Mouse (Mus musculus): ENCODE data around the gene Gm5617. TPM values are rescaled to one million over a fixed set of nuclear protein-coding genes. Genes with fewer than 3 reads are reported as not detected.

Gene Gm5617
- polyA plus RNA-seq, 1 experiment from 2014 or later: 39.9 TPM

- Histone ChIP-seq H3K4me2 (no peak overlapping the region), H3K36me3 (peaks cover 67% of the 10 kb centered on the region), H3K9me3 (no peaks in the 10 kb centered on the region), H3K4me3 (replicated peaks) (no peak overlapping the region), H3K9ac (replicated peaks) (no peak overlapping the region), H3K27ac (no peak overlapping the region), H3K4me1 (replicated peaks) (no peaks in the 10 kb centered on the region), H3K27me3 (no peaks in the 10 kb centered on the region)
- 91% methylated on average over 15 of the region's 15 CpGs for WGBS
- ATAC-seq (ENCODE audit: insufficient number of reproducible peaks, insufficient read depth, low FRiP score, low TSS enrichment, low read depth): no peak
Measured at GRCm38 (mm10) chr9:48472441-48473025, 22.7 kb upstream of the Gm5617 start.

GRCm38 (mm10) chr9:48473131-48473530, 22.1 kb upstream of the Gm5617 start:
- H3K9me3 ChIP-seq: no peaks in the 10 kb centered on the region
- H3K27ac ChIP-seq: no peak overlapping the region
- H3K4me3 ChIP-seq (replicated peaks): no peak overlapping the region
- ATAC-seq (ENCODE audit: insufficient number of reproducible peaks, insufficient read depth, low FRiP score, low TSS enrichment, low read depth): no peak
- peaks cover 67% of the 10 kb centered on the region for H3K36me3 ChIP-seq
- no peak overlapping the region for H3K4me2 ChIP-seq
- H3K9ac ChIP-seq (replicated peaks): no peak overlapping the region
- H3K4me1 ChIP-seq (replicated peaks): no peaks in the 10 kb centered on the region
- no peaks in the 10 kb centered on the region for H3K27me3 ChIP-seq
- 92% methylated on average over 12 of the region's 12 CpGs for WGBS

DNA sequence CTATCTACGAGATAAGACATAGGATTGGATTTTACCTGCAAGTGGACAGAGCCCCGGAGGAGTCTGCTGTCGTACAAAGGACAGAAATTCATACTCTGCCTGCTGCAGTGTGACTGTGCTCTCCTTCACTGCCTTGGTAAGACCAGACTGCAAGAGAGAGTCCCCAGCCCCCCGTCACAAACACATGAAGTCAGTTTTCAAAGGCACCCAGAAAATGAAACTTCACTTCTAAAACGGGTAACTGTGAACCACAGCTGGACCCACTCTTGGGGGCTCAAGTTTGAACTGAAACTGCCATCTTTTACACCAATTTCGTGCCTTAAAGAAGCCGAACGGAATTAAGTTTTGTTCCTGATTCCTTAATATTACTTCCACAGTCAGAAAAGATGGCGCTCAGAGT, 20.9 kb upstream of the Gm5617 start:
- H3K27me3 ChIP-seq: no peaks in the 10 kb centered on the region
- peaks cover under 1% of the 10 kb centered on the region for H3K4me1 ChIP-seq (replicated peaks)
- no peak overlapping the region for H3K4me2 ChIP-seq
- no peak for ATAC-seq (ENCODE audit: insufficient number of reproducible peaks, insufficient read depth, low FRiP score, low TSS enrichment, low read depth)
- H3K9me3 ChIP-seq: no peaks in the 10 kb centered on the region
- H3K36me3 ChIP-seq: peaks cover 65% of the 10 kb centered on the region
- H3K27ac ChIP-seq: no peak overlapping the region
- no peak overlapping the region for H3K4me3 ChIP-seq (replicated peaks)
- WGBS: 89% methylated on average over 9 of the region's 9 CpGs
- no peak overlapping the region for H3K9ac ChIP-seq (replicated peaks)

GRCm38 (mm10) chr9:48476236-48477165, 18.7 kb upstream of the Gm5617 start:
- no peak overlapping the region for H3K27ac ChIP-seq
- no peak overlapping the region for H3K9ac ChIP-seq (replicated peaks)
- peaks cover 8% of the 10 kb centered on the region for H3K4me1 ChIP-seq (replicated peaks)
- 95% methylated on average over 10 of the region's 10 CpGs for WGBS
- no peak overlapping the region for H3K4me3 ChIP-seq (replicated peaks)
- no peak overlapping the region for H3K4me2 ChIP-seq
- ATAC-seq (ENCODE audit: insufficient number of reproducible peaks, insufficient read depth, low FRiP score, low TSS enrichment, low read depth): no peak
- peaks cover 51% of the 10 kb centered on the region for H3K36me3 ChIP-seq
- no peaks in the 10 kb centered on the region for H3K27me3 ChIP-seq
- H3K9me3 ChIP-seq: no peaks in the 10 kb centered on the region

GRCm38 (mm10) chr9:48478808-48479207, 16.4 kb upstream of the Gm5617 start:
- no peak overlapping the region for H3K27ac ChIP-seq
- 92% methylated on average over 4 of the region's 4 CpGs for WGBS
- ATAC-seq (ENCODE audit: insufficient number of reproducible peaks, insufficient read depth, low FRiP score, low TSS enrichment, low read depth): no peak

GRCm38 (mm10) chr9:48479838-48480410, 15.3 kb upstream of the Gm5617 start:
- Histone ChIP-seq H3K9ac (replicated peaks) (peak overlapping the region; percentile 72), H3K27ac (no peak overlapping the region), H3K9me3 (no peaks in the 10 kb centered on the region), H3K4me3 (replicated peaks) (peak overlapping the region; percentile 79), H3K27me3 (no peaks in the 10 kb centered on the region), H3K36me3 (peaks cover 31% of the 10 kb centered on the region), H3K4me1 (replicated peaks) (peaks cover 13% of the 10 kb centered on the region), H3K4me2 (peak overlapping the region; percentile 82)
- peak; percentile 81 for ATAC-seq (ENCODE audit: insufficient number of reproducible peaks, insufficient read depth, low FRiP score, low TSS enrichment, low read depth)
- 6% methylated on average over 24 of the region's 25 CpGs for WGBS

More at GRCm38 (mm10) chr9:48478808-48479207, 16.4 kb upstream of the Gm5617 start:
- no peak overlapping the region for H3K4me3 ChIP-seq (replicated peaks)
- no peaks in the 10 kb centered on the region for H3K9me3 ChIP-seq
- peaks cover 13% of the 10 kb centered on the region for H3K4me1 ChIP-seq (replicated peaks)
- peaks cover 36% of the 10 kb centered on the region for H3K36me3 ChIP-seq
- no peak overlapping the region for H3K9ac ChIP-seq (replicated peaks)
- no peaks in the 10 kb centered on the region for H3K27me3 ChIP-seq
- no peak overlapping the region for H3K4me2 ChIP-seq

DNA sequence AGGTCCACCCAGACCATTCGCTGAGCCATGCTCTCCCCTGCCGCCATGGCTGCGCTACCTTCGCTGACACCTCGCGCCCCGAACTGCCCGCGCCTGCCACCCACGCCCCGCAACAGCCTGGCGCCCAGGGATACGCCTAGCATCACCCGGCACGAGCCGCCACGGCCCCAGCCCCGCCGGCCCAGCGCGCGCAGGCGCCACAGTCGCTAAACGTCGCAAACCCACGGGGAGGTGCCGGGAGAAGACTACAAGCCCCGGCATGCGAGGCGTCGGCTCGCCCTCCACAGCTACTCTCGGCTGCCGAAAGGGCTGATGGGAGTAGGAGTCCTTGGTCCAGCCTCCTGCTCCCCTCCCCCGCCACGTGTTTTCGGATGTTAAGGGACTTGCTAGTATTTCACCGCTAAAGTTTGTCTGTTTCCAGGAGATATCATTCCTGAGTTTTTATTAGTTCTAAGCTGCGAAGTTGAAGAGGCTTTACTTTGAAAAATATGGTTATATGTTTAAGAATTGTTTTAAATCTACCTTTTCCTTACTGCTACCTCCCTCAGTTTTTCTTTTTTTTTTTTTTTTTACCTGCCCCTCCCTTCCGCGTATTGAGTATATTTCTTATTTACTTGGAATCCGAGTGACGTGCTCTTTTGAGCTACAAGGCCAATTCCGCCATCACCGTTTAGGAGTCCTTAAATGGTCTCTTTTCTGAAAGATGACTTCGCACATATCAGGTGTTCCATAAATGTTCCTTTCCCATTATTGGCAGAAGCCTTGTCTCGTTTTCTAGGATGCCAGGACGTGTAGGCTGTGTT, 14.6 kb upstream of the Gm5617 start, which contains the start of gene Rexo2:
TSS of gene Rexo2 (minus strand) at position 213 of the 803 bp plus-strand sequence.
- H3K27me3 ChIP-seq: no peaks in the 10 kb centered on the region
- peak within 1 kb of the TSS; percentile 82 for H3K4me2 ChIP-seq
- H3K36me3 ChIP-seq: peaks cover 27% of the 10 kb centered on the region
- WGBS: 1% methylated on average over 49 of the region's 49 CpGs
- peak; percentile 98 for ATAC-seq (ENCODE audit: insufficient number of reproducible peaks, insufficient read depth, low FRiP score, low TSS enrichment, low read depth)
- peak within 1 kb of the TSS; percentile 79 for H3K4me3 ChIP-seq (replicated peaks)
- H3K9me3 ChIP-seq: no peaks in the 10 kb centered on the region
- H3K9ac ChIP-seq (replicated peaks): peak within 1 kb of the TSS; percentile 72
- H3K4me1 ChIP-seq (replicated peaks): peaks cover 13% of the 10 kb centered on the region
- H3K27ac ChIP-seq: no peak within 1 kb of the TSS

GRCm38 (mm10) chr9:48481214-48482134, 13.8 kb upstream of the Gm5617 start:
- Histone ChIP-seq H3K27ac (no peak overlapping the region), H3K4me1 (replicated peaks) (peaks cover 13% of the 10 kb centered on the region), H3K27me3 (no peaks in the 10 kb centered on the region), H3K4me3 (replicated peaks) (peak overlapping the region; percentile 79), H3K36me3 (peaks cover 21% of the 10 kb centered on the region; the same call in 1 of the 2 replicates), H3K4me2 (peak overlapping the region; percentile 82), H3K9ac (replicated peaks) (no peak overlapping the region), H3K9me3 (no peaks in the 10 kb centered on the region)
- 29% methylated on average over 20 of the region's 20 CpGs for WGBS
- no peak for ATAC-seq (ENCODE audit: insufficient number of reproducible peaks, insufficient read depth, low FRiP score, low TSS enrichment, low read depth)

DNA sequence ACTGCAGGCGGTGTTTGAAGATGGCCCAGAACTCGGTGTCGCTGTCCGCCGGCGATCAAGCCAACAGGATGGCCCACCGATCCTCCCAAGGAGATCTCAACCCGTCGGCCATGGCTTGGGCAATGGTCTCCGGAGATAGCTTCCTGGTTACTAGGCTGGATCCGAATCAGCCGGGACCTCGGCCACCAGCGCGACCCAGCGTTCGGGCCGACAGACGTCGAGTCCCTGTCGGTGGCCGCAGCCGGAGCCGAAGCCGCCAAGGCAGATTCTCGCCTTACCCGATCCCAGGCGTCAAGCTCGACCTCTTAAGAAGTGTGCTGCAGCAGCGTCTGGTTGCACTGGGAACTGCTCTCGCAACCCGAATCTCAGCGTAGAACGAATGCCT, 298 bp downstream of the Gm5617 start:
- H3K4me2 ChIP-seq: peak overlapping the region; percentile 83
- H3K9ac ChIP-seq (replicated peaks): peak overlapping the region; percentile 93
- H3K4me1 ChIP-seq (replicated peaks): peaks cover 14% of the 10 kb centered on the region
- 0 out of 2 replicates have a peak, but pooled peaks cover 3% of the 10 kb centered on the region for H3K9me3 ChIP-seq
- H3K27me3 ChIP-seq: 0 out of 2 replicates have a peak, but pooled peaks cover 3% of the 10 kb centered on the region
- peaks cover 26% of the 10 kb centered on the region for H3K36me3 ChIP-seq
- peak overlapping the region; percentile 83 for H3K4me3 ChIP-seq (replicated peaks)
- WGBS: 4% methylated on average over 34 of the region's 34 CpGs
- peak overlapping the region; percentile 89 for H3K27ac ChIP-seq
- peak; percentile 63; the same call in 1 of the 2 replicates for ATAC-seq (ENCODE audit: insufficient number of reproducible peaks, insufficient read depth, low FRiP score, low TSS enrichment, low read depth)

GRCm38 (mm10) chr9:48501192-48501591, 6.0 kb downstream of the Gm5617 start:
- H3K4me1 ChIP-seq (replicated peaks): peaks cover 1% of the 10 kb centered on the region; the same call in 1 of the 2 replicates
- H3K4me2 ChIP-seq: no peak overlapping the region
- no peaks in the 10 kb centered on the region for H3K36me3 ChIP-seq
- H3K9ac ChIP-seq (replicated peaks): no peak overlapping the region
- WGBS: 83% methylated on average over 7 of the region's 7 CpGs
- H3K9me3 ChIP-seq: 0 out of 2 replicates have a peak, but pooled peaks cover 2% of the 10 kb centered on the region
- no peak overlapping the region for H3K27ac ChIP-seq
- no peak for ATAC-seq (ENCODE audit: insufficient number of reproducible peaks, insufficient read depth, low FRiP score, low TSS enrichment, low read depth)
- no peak overlapping the region for H3K4me3 ChIP-seq (replicated peaks)
- H3K27me3 ChIP-seq: 0 out of 2 replicates have a peak, but pooled peaks cover 3% of the 10 kb centered on the region

All from limb, embryonic 12.5 days (tissue).